In the genomic region with DNA sequence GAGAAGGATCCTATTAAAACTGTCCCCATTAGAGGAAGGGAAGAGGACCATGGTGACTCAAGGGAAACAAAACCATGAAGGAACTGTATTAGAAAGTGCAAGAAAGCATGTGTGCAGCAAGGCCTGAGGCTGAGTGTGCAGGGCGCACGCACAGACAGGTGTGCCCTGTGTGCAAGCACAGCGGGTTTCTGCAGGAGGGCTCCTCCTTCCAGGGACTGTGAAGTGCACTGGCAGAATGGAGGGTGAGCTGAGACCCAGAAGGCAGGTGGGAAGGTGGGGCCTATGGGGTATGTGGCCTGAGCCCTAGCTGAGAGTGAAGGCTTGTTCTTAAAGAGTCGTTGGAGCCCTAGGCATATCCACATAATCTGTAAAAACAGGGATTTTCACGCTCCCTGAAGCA, we compare ENCODE assay signal across 10 mouse cellular contexts. TPM values are rescaled to one million over a fixed set of nuclear protein-coding genes. Genes with fewer than 3 reads are reported as not detected.
DNase-seq lines count a peak whose midpoint lies in the region; ATAC-seq lines count a peak whose summit lies in the region.
"Had no signal": no experiment of that assay in that cellular context is flagged by ENCODE, and none has a peak within 500 bp of the region (broad histone marks: within the 10 kb centered on the region; RNA-seq: fewer than 3 reads in every experiment).

No protein-coding gene starts in this region.

- H3K4me1 ChIP-seq in heart, embryonic 16.5 days (ENCODE audit: control insufficient read depth, insufficient read depth, low read length), result peaks cover 24% of the 10 kb centered on the region
- peaks cover 25% of the 10 kb centered on the region for H3K4me1 ChIP-seq in embryonic facial prominence, embryonic 12.5 days
- peaks cover 38% of the 10 kb centered on the region for H3K4me1 ChIP-seq in intestine, embryonic 16.5 days (ENCODE audit: control insufficient read depth, insufficient read depth, low read length)
- peaks cover 61% of the 10 kb centered on the region for H3K4me1 ChIP-seq in neural tube, embryonic 13.5 days (replicated peaks)

- peaks cover 2% of the 10 kb centered on the region; the same call in 1 of the 2 replicates for H3K27me3 ChIP-seq in heart, embryonic 16.5 days (ENCODE audit: control insufficient read depth, insufficient read depth, low read length)
- no peaks in the 10 kb centered on the region for H3K27me3 ChIP-seq in embryonic facial prominence, embryonic 12.5 days
- no peaks in the 10 kb centered on the region for H3K27me3 ChIP-seq in intestine, embryonic 16.5 days (replicated peaks; ENCODE audit: control insufficient read depth, insufficient read depth, low read length)
- H3K27me3 ChIP-seq in neural tube, embryonic 13.5 days, result no peaks in the 10 kb centered on the region

- 67% methylated on average over 5 of the region's 5 CpGs for WGBS in heart, embryonic 16.5 days
- 44% methylated on average over 5 of the region's 5 CpGs for WGBS in embryonic facial prominence, embryonic 12.5 days
- 42% methylated on average over 5 of the region's 5 CpGs for WGBS in intestine, embryonic 16.5 days
- 48% methylated on average over 5 of the region's 5 CpGs for WGBS in neural tube, embryonic 13.5 days

- peak overlapping the region; percentile 85 for H3K4me2 ChIP-seq in heart, embryonic 16.5 days (ENCODE audit: low read depth, low read length)
- peak overlapping the region; percentile 70 for H3K4me2 ChIP-seq in embryonic facial prominence, embryonic 12.5 days (replicated peaks)
- peak overlapping the region; percentile 74 for H3K4me2 ChIP-seq in intestine, embryonic 16.5 days (ENCODE audit: low read depth, low read length)
- peak overlapping the region; percentile 75 for H3K4me2 ChIP-seq in neural tube, embryonic 13.5 days

- peak overlapping the region; percentile 73 for H3K27ac ChIP-seq in heart, embryonic 16.5 days (ENCODE audit: low read length)
- peak overlapping the region; percentile 95 for H3K27ac ChIP-seq in embryonic facial prominence, embryonic 12.5 days
- H3K27ac ChIP-seq in intestine, embryonic 16.5 days (ENCODE audit: low read length), result peak overlapping the region; percentile 89
- H3K27ac ChIP-seq in neural tube, embryonic 13.5 days (replicated peaks), result 0 out of 2 replicates have a peak overlapping the region, but pooled peaks have one; percentile 90

- H3K9me3 ChIP-seq in heart, embryonic 16.5 days (replicated peaks; ENCODE audit: control insufficient read depth, low read length), result no peaks in the 10 kb centered on the region
- no peaks in the 10 kb centered on the region for H3K9me3 ChIP-seq in embryonic facial prominence, embryonic 12.5 days
- no peaks in the 10 kb centered on the region for H3K9me3 ChIP-seq in intestine, embryonic 16.5 days (ENCODE audit: control insufficient read depth, low read length)
- H3K9me3 ChIP-seq in neural tube, embryonic 13.5 days, result no peaks in the 10 kb centered on the region

- peak overlapping the region; percentile 80 for H3K4me3 ChIP-seq in heart, embryonic 16.5 days (ENCODE audit: low read length)
- peak overlapping the region; percentile 94 for H3K4me3 ChIP-seq in embryonic facial prominence, embryonic 12.5 days
- peak overlapping the region; percentile 79 for H3K4me3 ChIP-seq in intestine, embryonic 16.5 days (ENCODE audit: low read length)
- H3K4me3 ChIP-seq in neural tube, embryonic 13.5 days, result peak overlapping the region; percentile 84

- DNase-seq in heart, adult 9 months (ENCODE audit: low spot score in 2 of 2), result no peak
- no peak for DNase-seq in layer of hippocampus, postnatal 25 days (ENCODE audit: extremely low spot score in 1 of 2, low spot score in 1 of 2)
- DNase-seq in urinary bladder, postnatal 4 days (ENCODE audit: low spot score in 2 of 2), result no peak
- DNase-seq: gastrocnemius, postnatal 10 days had no signal

- H3K36me3 ChIP-seq in heart, embryonic 16.5 days (ENCODE audit: control insufficient read depth, insufficient read depth), result no peaks in the 10 kb centered on the region
- peaks cover 13% of the 10 kb centered on the region for H3K36me3 ChIP-seq in embryonic facial prominence, embryonic 12.5 days
- no peaks in the 10 kb centered on the region for H3K36me3 ChIP-seq in intestine, embryonic 16.5 days (ENCODE audit: control insufficient read depth, insufficient read depth, low read length)
- peaks cover 18% of the 10 kb centered on the region for H3K36me3 ChIP-seq in neural tube, embryonic 13.5 days

- peak overlapping the region; percentile 84; the same call in 1 of the 2 replicates for H3K9ac ChIP-seq in heart, embryonic 16.5 days (ENCODE audit: low read length)
- peak overlapping the region; percentile 98 for H3K9ac ChIP-seq in embryonic facial prominence, embryonic 12.5 days
- peak overlapping the region; percentile 92 for H3K9ac ChIP-seq in intestine, embryonic 16.5 days (ENCODE audit: low read depth, low read length)
- peak overlapping the region; percentile 94 for H3K9ac ChIP-seq in neural tube, embryonic 13.5 days

- 0 out of 2 replicates have a peak, but pooled peaks have one; percentile 4 for ATAC-seq in heart, embryonic 16.5 days (replicated peaks; ENCODE audit: extremely low read depth, insufficient read depth, low FRiP score)
- no peak; the same call in 1 of the 2 replicates for ATAC-seq in embryonic facial prominence, embryonic 12.5 days (ENCODE audit: insufficient number of reproducible peaks, insufficient read depth, low FRiP score, low TSS enrichment)
- peak; percentile 22; the same call in 1 of the 2 replicates for ATAC-seq in intestine, embryonic 16.5 days
- ATAC-seq in neural tube, embryonic 13.5 days (ENCODE audit: low read depth), result no peak
- no peak for ATAC-seq in cerebellum, adult (ENCODE audit: insufficient number of reproducible peaks, low FRiP score, low TSS enrichment)
- ATAC-seq: CD4-positive, CD25-positive, alpha-beta regulatory T cell, adult 4 months had no signal

RNA-seq across cellular contexts. Expression of gene Ptprf, which starts 1.9 kb away (rescaled TPM):
- 22.9 and 27.7 TPM in 2 replicates for polyA plus RNA-seq in heart, embryonic 16.5 days (2015; fragmentation: Nextera tagmentation; extraction: Ambion mirVana)
- 90.7 and 98.6 TPM in 2 replicates for polyA plus RNA-seq in embryonic facial prominence, embryonic 12.5 days (2016; fragmentation: Nextera tagmentation; extraction: Ambion mirVana)
- 45.8 and 54.8 TPM in 2 replicates for polyA plus RNA-seq in intestine, embryonic 16.5 days (2015; fragmentation: Nextera tagmentation; extraction: Ambion mirVana)
- polyA plus RNA-seq in neural tube, embryonic 13.5 days (2015; fragmentation: Nextera tagmentation; extraction: Ambion mirVana), result 81.1 and 82.2 TPM in 2 replicates
- 10 to 100 TPM; 86.9 to 88.0 TPM for total RNA-seq in layer of hippocampus, postnatal 25 days (2021)

Comparison
In these comparisons a context has a peak if more than half of its experiments do, and no peak if none do; other contexts are left out.
1. ATAC-seq: peak in heart, embryonic 16.5 days (single experiment) and intestine, embryonic 16.5 days (single experiment); none in embryonic facial prominence, embryonic 12.5 days (single experiment), neural tube, embryonic 13.5 days (single experiment) and cerebellum, adult (single experiment).
2. Peak in every context shown above with its lines, with median percentiles within 50 percentile points of each other: H3K27ac ChIP-seq, H3K4me2 ChIP-seq, H3K4me3 ChIP-seq and H3K9ac ChIP-seq.